Mouse (Mus musculus): Measurements from ENCODE around the gene Limch1. TPM values are rescaled to one million over a fixed set of nuclear protein-coding genes. Genes with fewer than 3 reads are reported as not detected.

Gene Limch1
- total and polyA plus RNA-seq, 3 experiments: 0.33 TPM; not detected in 2

DNA sequence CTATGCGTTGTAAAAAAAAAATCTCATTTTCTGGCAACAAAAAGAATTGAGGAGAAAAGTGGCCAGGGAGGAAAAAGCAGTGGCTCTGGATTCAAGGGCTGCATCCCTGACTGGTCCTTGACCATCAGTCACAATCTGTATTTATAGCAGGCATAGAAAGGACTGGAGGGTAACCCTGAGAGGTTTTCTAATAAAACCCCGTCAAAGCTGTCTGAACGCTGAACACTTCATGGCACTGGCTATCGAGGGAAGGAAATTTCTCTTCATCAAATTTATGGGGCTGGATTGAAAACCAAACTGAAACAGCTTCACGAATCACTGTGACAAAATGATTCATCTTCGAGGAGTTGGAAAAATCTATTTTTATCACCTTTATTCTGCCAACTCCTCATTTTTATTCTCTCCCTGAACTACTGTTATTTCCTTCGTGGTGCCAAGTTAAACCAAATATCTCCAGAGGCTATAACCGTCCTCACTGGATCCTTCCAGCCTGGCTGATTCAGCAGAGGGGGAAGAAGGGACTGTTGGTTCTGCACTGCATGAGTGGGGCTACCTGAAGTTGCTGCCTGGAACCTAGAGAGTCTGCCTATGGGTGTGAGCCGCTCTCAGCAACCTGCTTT lies 153.3 kb downstream of the Limch1 start:
- Histone ChIP-seq H3K4me3 (ENCODE audit: low read depth, low read length) (no peak overlapping the region), H3K4me1 (ENCODE audit: insufficient read depth, low read depth, low read length) (no peaks in the 10 kb centered on the region), H3K27me3 (ENCODE audit: insufficient read depth, low read length) (no peaks in the 10 kb centered on the region), H3K36me3 (replicated peaks) (no peaks in the 10 kb centered on the region), H3K9me3 (replicated peaks) (peaks cover 39% of the 10 kb centered on the region)
- ATAC-seq (ENCODE audit: extremely low read depth, insufficient number of reproducible peaks, low FRiP score, poor library complexity, severe bottlenecking) (no peak), DNase-seq (ENCODE audit: low spot score) (no peak)
- TF ChIP-seq POLR2AphosphoS5 (IDR thresholded peaks at IDR 0.05; ENCODE audit: insufficient replicate concordance, low read depth, low read length) (no peak), GATA1 (IDR thresholded peaks at IDR 0.05; ENCODE audit: borderline replicate concordance, low read length) (no peak)

- ATAC-seq (ENCODE audit: extremely low read depth, insufficient number of reproducible peaks, low FRiP score, poor library complexity, severe bottlenecking) (no peak), DNase-seq (ENCODE audit: low spot score) (no peak)
- H3K4me1 ChIP-seq (ENCODE audit: insufficient read depth, low read depth, low read length): no peaks in the 10 kb centered on the region
- no peaks in the 10 kb centered on the region for H3K36me3 ChIP-seq (replicated peaks)
- no peaks in the 10 kb centered on the region for H3K27me3 ChIP-seq (ENCODE audit: insufficient read depth, low read length)
- peaks cover 51% of the 10 kb centered on the region for H3K9me3 ChIP-seq (replicated peaks)
- no peak for TF ChIP-seq TAL1 (conservative IDR thresholded peaks at IDR 0.05; ENCODE audit: low read depth, low read length)
- no peak for TF ChIP-seq GATA2 (IDR thresholded peaks at IDR 0.05; ENCODE audit: borderline replicate concordance, low read depth, low read length)
- no peak for TF ChIP-seq GATA1 (IDR thresholded peaks at IDR 0.05; ENCODE audit: borderline replicate concordance, low read length)
- TF ChIP-seq CTCF (IDR thresholded peaks at IDR 0.05; ENCODE audit: low read depth, low read length): no peak
- no peak for TF ChIP-seq POLR2AphosphoS5 (IDR thresholded peaks at IDR 0.05; ENCODE audit: insufficient replicate concordance, low read depth, low read length)
- no peak overlapping the region for H3K4me3 ChIP-seq (ENCODE audit: low read depth, low read length)
These were observed 155.5 kb downstream of the Limch1 start for GRCm38 (mm10) chr5:66901116-66901515.

DNA sequence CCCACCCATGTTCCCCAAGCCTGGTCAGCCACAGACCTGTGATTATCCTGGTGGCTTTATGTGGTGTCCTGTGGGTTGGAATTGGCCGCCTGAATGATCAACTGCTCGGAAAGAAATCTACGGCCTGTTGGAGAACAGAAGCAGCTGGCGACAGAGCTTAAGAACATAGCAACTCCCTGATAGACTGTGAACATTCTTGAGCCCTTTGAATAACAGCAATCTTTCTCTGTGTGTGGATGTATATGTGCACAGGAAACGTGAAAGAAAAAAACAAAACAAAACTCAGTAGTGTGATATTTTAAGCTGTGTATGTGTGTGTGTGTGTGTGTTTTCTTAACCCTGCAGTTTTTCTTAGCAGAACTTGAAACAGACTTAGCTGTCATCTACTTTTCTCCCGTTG lies 159.2 kb downstream of the Limch1 start:
- Histone ChIP-seq H3K36me3 (replicated peaks) (no peaks in the 10 kb centered on the region), H3K27me3 (ENCODE audit: insufficient read depth, low read length) (no peaks in the 10 kb centered on the region), H3K4me3 (ENCODE audit: low read depth, low read length) (no peak overlapping the region), H3K9me3 (replicated peaks) (peaks cover 59% of the 10 kb centered on the region), H3K4me1 (ENCODE audit: insufficient read depth, low read depth, low read length) (no peaks in the 10 kb centered on the region)
- DNase-seq (ENCODE audit: low spot score) (no peak), ATAC-seq (ENCODE audit: extremely low read depth, insufficient number of reproducible peaks, low FRiP score, poor library complexity, severe bottlenecking) (no peak)
- TF ChIP-seq GATA2 (IDR thresholded peaks at IDR 0.05; ENCODE audit: borderline replicate concordance, low read depth, low read length) (no peak), POLR2AphosphoS5 (IDR thresholded peaks at IDR 0.05; ENCODE audit: insufficient replicate concordance, low read depth, low read length) (no peak), CTCF (IDR thresholded peaks at IDR 0.05; ENCODE audit: low read depth, low read length) (no peak), GATA1 (IDR thresholded peaks at IDR 0.05; ENCODE audit: borderline replicate concordance, low read length) (no peak), TAL1 (conservative IDR thresholded peaks at IDR 0.05; ENCODE audit: low read depth, low read length) (no peak)

DNA sequence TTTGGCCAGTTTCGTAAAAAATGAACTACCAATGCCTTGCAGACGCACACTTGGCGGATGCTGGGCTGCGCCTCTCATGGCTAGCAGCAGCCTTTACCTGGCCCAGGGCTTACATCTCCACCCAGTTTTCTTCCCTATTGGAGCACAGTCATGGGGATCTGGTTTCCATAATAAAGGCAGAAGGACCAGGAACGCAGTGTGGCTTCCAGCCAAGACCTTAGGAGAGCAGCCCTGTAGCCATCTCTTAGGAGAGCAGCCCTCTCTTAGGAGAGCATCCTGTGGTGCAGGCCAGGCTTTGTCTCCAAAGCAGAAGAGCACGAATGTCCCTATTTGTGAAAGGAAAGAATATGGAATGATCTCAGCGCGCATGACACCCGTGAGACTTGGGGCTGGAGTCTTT lies 163.3 kb downstream of the Limch1 start:
- TF ChIP-seq GATA1 (IDR thresholded peaks at IDR 0.05; ENCODE audit: borderline replicate concordance, low read length) (no peak), POLR2AphosphoS5 (IDR thresholded peaks at IDR 0.05; ENCODE audit: insufficient replicate concordance, low read depth, low read length) (no peak), TAL1 (conservative IDR thresholded peaks at IDR 0.05; ENCODE audit: low read depth, low read length) (no peak), GATA2 (IDR thresholded peaks at IDR 0.05; ENCODE audit: borderline replicate concordance, low read depth, low read length) (no peak)
- peaks cover 53% of the 10 kb centered on the region for H3K9me3 ChIP-seq (replicated peaks)
- ATAC-seq (ENCODE audit: extremely low read depth, insufficient number of reproducible peaks, low FRiP score, poor library complexity, severe bottlenecking) (no peak), DNase-seq (ENCODE audit: low spot score) (no peak)
- no peaks in the 10 kb centered on the region for H3K27me3 ChIP-seq (ENCODE audit: insufficient read depth, low read length)
- no peaks in the 10 kb centered on the region for H3K4me1 ChIP-seq (ENCODE audit: insufficient read depth, low read depth, low read length)
- no peaks in the 10 kb centered on the region for H3K36me3 ChIP-seq (replicated peaks)
- H3K4me3 ChIP-seq (ENCODE audit: low read depth, low read length): no peak overlapping the region

DNA sequence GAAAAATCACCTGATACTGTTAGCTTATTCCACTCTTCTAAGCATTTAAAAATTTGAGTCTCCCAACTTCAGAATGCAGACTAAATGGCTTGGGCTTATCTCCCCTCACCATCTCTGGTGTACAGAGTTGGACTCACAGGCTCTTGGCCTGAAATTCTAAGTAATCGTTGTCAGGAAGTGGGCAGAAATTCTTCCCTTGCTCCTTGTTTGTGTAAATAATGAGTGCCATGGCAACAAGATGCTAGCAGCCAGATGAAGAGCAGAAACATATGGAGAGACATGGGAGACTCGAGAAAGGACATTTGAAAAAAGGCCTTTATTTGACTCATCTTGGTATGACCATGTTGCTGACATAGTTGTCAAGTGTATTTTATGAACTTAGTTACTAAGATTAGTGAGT lies 164.3 kb downstream of the Limch1 start:
- DNase-seq (ENCODE audit: low spot score): no peak
- Histone ChIP-seq H3K36me3 (replicated peaks) (no peaks in the 10 kb centered on the region), H3K4me3 (ENCODE audit: low read depth, low read length) (no peak overlapping the region), H3K9me3 (replicated peaks) (peaks cover 51% of the 10 kb centered on the region), H3K27me3 (ENCODE audit: insufficient read depth, low read length) (no peaks in the 10 kb centered on the region), H3K4me1 (ENCODE audit: insufficient read depth, low read depth, low read length) (no peaks in the 10 kb centered on the region)
- TF ChIP-seq CTCF (IDR thresholded peaks at IDR 0.05; ENCODE audit: low read depth, low read length): no peak
- TF ChIP-seq TAL1 (conservative IDR thresholded peaks at IDR 0.05; ENCODE audit: low read depth, low read length): no peak
- TF ChIP-seq GATA1 (IDR thresholded peaks at IDR 0.05; ENCODE audit: borderline replicate concordance, low read length): no peak
- no peak for TF ChIP-seq GATA2 (IDR thresholded peaks at IDR 0.05; ENCODE audit: borderline replicate concordance, low read depth, low read length)
- no peak for ATAC-seq (ENCODE audit: extremely low read depth, insufficient number of reproducible peaks, low FRiP score, poor library complexity, severe bottlenecking)

DNA sequence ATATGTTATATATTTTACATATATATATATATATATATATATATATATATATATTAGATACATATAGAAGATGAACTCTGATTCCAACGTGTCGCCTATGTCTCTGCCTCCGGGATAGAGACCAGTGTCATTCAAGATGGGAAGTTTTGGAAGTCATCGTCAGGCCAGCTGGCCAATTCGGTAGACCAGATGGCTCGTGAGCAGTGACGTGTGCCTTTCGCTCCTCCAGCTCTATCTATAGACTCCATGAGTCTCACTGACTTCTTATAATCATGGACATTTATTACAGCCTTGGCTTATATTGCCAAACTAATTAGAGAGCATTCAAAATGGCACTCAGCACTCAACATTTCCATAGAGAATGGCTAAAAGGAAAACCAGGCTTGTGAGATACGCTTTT lies 165.0 kb downstream of the Limch1 start:
- DNase-seq (ENCODE audit: low spot score): no peak
- no peaks in the 10 kb centered on the region for H3K4me1 ChIP-seq (ENCODE audit: insufficient read depth, low read depth, low read length)
- no peak for TF ChIP-seq GATA2 (IDR thresholded peaks at IDR 0.05; ENCODE audit: borderline replicate concordance, low read depth, low read length)
- H3K27me3 ChIP-seq (ENCODE audit: insufficient read depth, low read length): no peaks in the 10 kb centered on the region
- no peak overlapping the region for H3K4me3 ChIP-seq (ENCODE audit: low read depth, low read length)
- no peaks in the 10 kb centered on the region for H3K36me3 ChIP-seq (replicated peaks)
- no peak for ATAC-seq (ENCODE audit: extremely low read depth, insufficient number of reproducible peaks, low FRiP score, poor library complexity, severe bottlenecking)
- peaks cover 47% of the 10 kb centered on the region for H3K9me3 ChIP-seq (replicated peaks)

GRCm38 (mm10) chr5:66911068-66911467 lies 165.4 kb downstream of the Limch1 start:
- Histone ChIP-seq H3K9me3 (replicated peaks) (peaks cover 48% of the 10 kb centered on the region), H3K36me3 (replicated peaks) (no peaks in the 10 kb centered on the region), H3K4me3 (ENCODE audit: low read depth, low read length) (no peak overlapping the region), H3K4me1 (ENCODE audit: insufficient read depth, low read depth, low read length) (no peaks in the 10 kb centered on the region), H3K27me3 (ENCODE audit: insufficient read depth, low read length) (no peaks in the 10 kb centered on the region)
- DNase-seq (ENCODE audit: low spot score) (no peak), ATAC-seq (ENCODE audit: extremely low read depth, insufficient number of reproducible peaks, low FRiP score, poor library complexity, severe bottlenecking) (no peak)
- no peak for TF ChIP-seq GATA2 (IDR thresholded peaks at IDR 0.05; ENCODE audit: borderline replicate concordance, low read depth, low read length)
- no peak for TF ChIP-seq GATA1 (IDR thresholded peaks at IDR 0.05; ENCODE audit: borderline replicate concordance, low read length)
- no peak for TF ChIP-seq TAL1 (conservative IDR thresholded peaks at IDR 0.05; ENCODE audit: low read depth, low read length)
- no peak for TF ChIP-seq POLR2AphosphoS5 (IDR thresholded peaks at IDR 0.05; ENCODE audit: insufficient replicate concordance, low read depth, low read length)
- TF ChIP-seq CTCF (IDR thresholded peaks at IDR 0.05; ENCODE audit: low read depth, low read length): no peak
